Mouse (Mus musculus) liver, embryonic 12.5 days (tissue): Measurements from ENCODE around the gene 4921504E06Rik. TPM values are rescaled to one million over a fixed set of nuclear protein-coding genes. Genes with fewer than 3 reads are reported as not detected.

Source experiments
- ATAC-seq: fragments of 200-750 bp; cut with Nextera tagmentation; 2 replicates; pipeline ENCODE4 v1.8.0; 2017; ENCODE audit warnings: moderate number of reproducible peaks, mild to moderate bottlenecking, moderate library complexity
- H3K27ac ChIP-seq: fragments of 300-500 bp; sonication (generic); 2 replicates; pipeline ENCODE4 v1.5.1; 2016; ENCODE audit warnings: mild to moderate bottlenecking
- H3K27me3 ChIP-seq: fragments of 300-500 bp; sonication (generic); replicated peaks from 2 replicates; pipeline ENCODE4 v1.6.1; 2016; ENCODE audit warnings: mild to moderate bottlenecking, moderate library complexity
- H3K36me3 ChIP-seq: fragments of 300-500 bp; sonication (generic); 2 replicates; pipeline ENCODE4 v1.6.1; 2016; ENCODE audit warnings: mild to moderate bottlenecking, moderate library complexity
- H3K4me1 ChIP-seq: fragments of 300-500 bp; sonication (generic); 2 replicates; pipeline ENCODE4 v1.6.1; 2016
- H3K4me2 ChIP-seq: fragments of 300-500 bp; sonication (generic); 2 replicates; pipeline ENCODE4 v1.6.1; 2016; ENCODE audit warnings: mild to moderate bottlenecking, moderate library complexity
- H3K4me3 ChIP-seq: fragments of 300-500 bp; sonication (generic); 2 replicates; pipeline ENCODE4 v1.5.1; 2016; ENCODE audit warnings: mild to moderate bottlenecking, moderate library complexity
- H3K9ac ChIP-seq: fragments of 300-500 bp; sonication (generic); 2 replicates; pipeline ENCODE4 v1.6.1; 2016; ENCODE audit warnings: mild to moderate bottlenecking, moderate library complexity
- H3K9me3 ChIP-seq: fragments of 300-500 bp; sonication (generic); replicated peaks from 2 replicates; pipeline ENCODE4 v1.6.1; 2016; ENCODE audit warnings: mild to moderate bottlenecking, moderate library complexity
- WGBS: fragments of 180-500 bp; shearing (Covaris S2); methylation state at CpG from one replicate; pipeline ENCODE4 v1.1.7; 2016; ENCODE audit not compliant: insufficient replicate concordance; 5-methylcytosine and 5-hydroxymethylcytosine counted together
- polyA plus RNA-seq: library from polyadenylated mRNA; unstranded; fragments of >200 nt; fragmentation: Nextera tagmentation; extraction: Ambion mirVana; gene quantifications from 2 replicates; pipeline ENCODE4 v1.2.1, GENCODE M21; 2016

Gene 4921504E06Rik
- polyA plus RNA-seq, 1 experiment from 2014 or later, result not detected

GRCm38 (mm10) chr2:19551396-19551795 lies 2.3 kb downstream of the 4921504E06Rik start:
- WGBS, result 55% methylated on average over 2 of the region's 2 CpGs
- Histone ChIP-seq H3K9ac (no peak overlapping the region), H3K27me3 (0 out of 2 replicates have a peak, but pooled peaks cover 5% of the 10 kb centered on the region), H3K4me1 (peaks cover 12% of the 10 kb centered on the region; the same call in 1 of the 2 replicates), H3K4me3 (no peak overlapping the region), H3K9me3 (no peaks in the 10 kb centered on the region), H3K36me3 (no peaks in the 10 kb centered on the region), H3K27ac (no peak overlapping the region), H3K4me2 (no peak overlapping the region)
- ATAC-seq, result no peak

DNA sequence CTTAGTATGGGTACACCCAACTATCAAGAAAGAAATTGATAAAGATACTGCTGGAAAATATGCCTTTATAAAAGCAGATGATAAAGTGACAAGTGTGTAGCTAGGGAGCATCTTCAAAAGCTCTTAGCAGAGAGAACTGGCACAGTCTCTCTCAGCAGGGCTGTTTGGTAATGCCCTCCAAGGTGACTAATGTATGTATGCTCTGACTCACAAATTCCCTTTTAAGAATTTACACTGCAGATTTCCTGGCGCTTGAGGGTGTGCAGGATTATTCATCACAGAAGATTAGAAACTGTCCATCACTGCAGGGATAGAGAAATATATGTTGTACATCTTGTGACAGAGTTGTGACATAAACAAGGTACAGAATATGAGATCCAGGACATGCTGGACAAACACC lies 12.8 kb downstream of the 4921504E06Rik start:
- Histone ChIP-seq H3K9ac (no peak overlapping the region), H3K4me3 (no peak overlapping the region), H3K27ac (no peak overlapping the region), H3K4me2 (no peak overlapping the region), H3K9me3 (no peaks in the 10 kb centered on the region), H3K27me3 (no peaks in the 10 kb centered on the region), H3K4me1 (no peaks in the 10 kb centered on the region), H3K36me3 (no peaks in the 10 kb centered on the region)
- no peak for ATAC-seq
- 59% methylated on average over 1 of the region's 1 CpGs for WGBS

GRCm38 (mm10) chr2:19529428-19529827 lies 24.3 kb downstream of the 4921504E06Rik start:
- H3K36me3 ChIP-seq, result no peaks in the 10 kb centered on the region
- ATAC-seq, result no peak
- no peak overlapping the region for H3K27ac ChIP-seq
- H3K9me3 ChIP-seq, result no peaks in the 10 kb centered on the region
- H3K4me1 ChIP-seq, result no peaks in the 10 kb centered on the region
- 51% methylated on average over 2 of the region's 2 CpGs for WGBS
- H3K9ac ChIP-seq, result no peak overlapping the region
- H3K4me3 ChIP-seq, result no peak overlapping the region
- no peak overlapping the region for H3K4me2 ChIP-seq
- H3K27me3 ChIP-seq, result no peaks in the 10 kb centered on the region

DNA sequence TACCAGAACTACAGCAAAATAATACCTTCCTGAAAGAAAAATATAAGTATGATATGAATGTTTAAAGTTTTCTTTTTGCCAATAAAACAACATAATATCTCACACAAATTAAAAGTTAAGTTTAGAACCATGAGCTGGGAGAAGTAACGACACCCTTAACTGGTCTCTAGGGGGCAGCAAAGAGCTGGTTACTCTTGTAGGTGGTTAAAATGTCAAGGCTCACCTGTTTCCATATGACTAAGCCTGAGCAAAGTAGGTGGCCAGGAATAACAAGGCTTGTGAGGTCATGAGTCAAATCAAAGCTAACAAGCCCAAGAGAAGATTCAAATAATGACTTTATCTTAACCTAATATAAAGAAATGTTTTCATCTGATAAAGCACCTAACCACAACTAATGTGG lies 24.9 kb downstream of the 4921504E06Rik start:
- H3K27me3 ChIP-seq, result no peaks in the 10 kb centered on the region
- no peak overlapping the region for H3K4me2 ChIP-seq
- H3K9ac ChIP-seq, result no peak overlapping the region
- WGBS, result 0% methylated on average over 1 of the region's 1 CpGs
- no peaks in the 10 kb centered on the region for H3K36me3 ChIP-seq
- ATAC-seq, result no peak
- no peaks in the 10 kb centered on the region for H3K9me3 ChIP-seq
- no peak overlapping the region for H3K4me3 ChIP-seq
- no peaks in the 10 kb centered on the region for H3K4me1 ChIP-seq
- H3K27ac ChIP-seq, result no peak overlapping the region

GRCm38 (mm10) chr2:19524071-19524470 lies 29.6 kb downstream of the 4921504E06Rik start:
- no peak for ATAC-seq
- H3K27me3 ChIP-seq, result peaks cover 11% of the 10 kb centered on the region
- H3K4me3 ChIP-seq, result no peak overlapping the region
- H3K4me1 ChIP-seq, result no peaks in the 10 kb centered on the region
- H3K4me2 ChIP-seq, result no peak overlapping the region
- H3K9me3 ChIP-seq, result no peaks in the 10 kb centered on the region
- H3K36me3 ChIP-seq, result no peaks in the 10 kb centered on the region
- no peak overlapping the region for H3K9ac ChIP-seq
- no peak overlapping the region for H3K27ac ChIP-seq
- WGBS, result 51% methylated on average over 5 of the region's 5 CpGs

- Histone ChIP-seq H3K9ac (no peak overlapping the region), H3K4me3 (no peak overlapping the region), H3K9me3 (no peaks in the 10 kb centered on the region), H3K27me3 (peaks cover 19% of the 10 kb centered on the region), H3K4me2 (no peak overlapping the region), H3K27ac (no peak overlapping the region), H3K36me3 (no peaks in the 10 kb centered on the region), H3K4me1 (no peaks in the 10 kb centered on the region)
- ATAC-seq, result no peak
- WGBS, result 15% methylated on average over 7 of the region's 7 CpGs
Observed at GRCm38 (mm10) chr2:19521662-19522061, 32.1 kb downstream of the 4921504E06Rik start.

- no peak overlapping the region for H3K4me2 ChIP-seq
- WGBS, result 66% methylated on average over 2 of the region's 2 CpGs
- no peak for ATAC-seq
Observed at GRCm38 (mm10) chr2:19520617-19521016, 33.1 kb downstream of the 4921504E06Rik start.

DNA sequence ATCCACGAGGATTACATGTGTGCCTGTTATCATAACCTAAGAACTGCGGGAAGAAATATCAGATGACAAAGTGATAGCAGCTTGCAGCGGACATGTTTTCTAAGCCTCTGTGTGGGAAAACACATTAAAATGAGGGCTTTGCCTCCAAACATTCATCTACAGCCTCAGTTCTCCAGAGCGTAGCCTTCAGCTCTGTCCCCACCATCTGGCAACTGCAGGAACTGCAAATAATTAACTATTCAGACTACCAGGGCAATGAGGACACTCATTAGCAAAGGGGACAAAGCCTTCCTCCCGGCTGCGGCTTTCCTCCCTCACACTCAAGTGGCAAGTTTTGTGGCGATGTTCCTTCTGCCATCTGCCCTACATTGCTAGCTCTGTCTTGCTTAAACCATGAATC lies 33.9 kb downstream of the 4921504E06Rik start:
- Histone ChIP-seq H3K4me1 (no peaks in the 10 kb centered on the region), H3K4me2 (no peak overlapping the region), H3K27ac (no peak overlapping the region), H3K27me3 (peaks cover 19% of the 10 kb centered on the region), H3K36me3 (no peaks in the 10 kb centered on the region), H3K4me3 (no peak overlapping the region), H3K9ac (no peak overlapping the region), H3K9me3 (no peaks in the 10 kb centered on the region)
- ATAC-seq, result no peak
- 7% methylated on average over 7 of the region's 7 CpGs for WGBS

More at GRCm38 (mm10) chr2:19520617-19521016, 33.1 kb downstream of the 4921504E06Rik start:
- Histone ChIP-seq H3K9me3 (no peaks in the 10 kb centered on the region), H3K36me3 (no peaks in the 10 kb centered on the region), H3K27me3 (peaks cover 19% of the 10 kb centered on the region), H3K4me1 (no peaks in the 10 kb centered on the region), H3K4me3 (no peak overlapping the region), H3K27ac (no peak overlapping the region), H3K9ac (no peak overlapping the region)

GRCm38 (mm10) chr2:19517952-19518351 lies 35.8 kb downstream of the 4921504E06Rik start:
- Histone ChIP-seq H3K27ac (no peak overlapping the region), H3K36me3 (no peaks in the 10 kb centered on the region), H3K9ac (no peak overlapping the region), H3K4me2 (no peak overlapping the region), H3K4me1 (no peaks in the 10 kb centered on the region), H3K27me3 (peaks cover 19% of the 10 kb centered on the region), H3K9me3 (no peaks in the 10 kb centered on the region), H3K4me3 (no peak overlapping the region)
- ATAC-seq, result no peak
- 56% methylated on average over 13 of the region's 13 CpGs for WGBS

DNA sequence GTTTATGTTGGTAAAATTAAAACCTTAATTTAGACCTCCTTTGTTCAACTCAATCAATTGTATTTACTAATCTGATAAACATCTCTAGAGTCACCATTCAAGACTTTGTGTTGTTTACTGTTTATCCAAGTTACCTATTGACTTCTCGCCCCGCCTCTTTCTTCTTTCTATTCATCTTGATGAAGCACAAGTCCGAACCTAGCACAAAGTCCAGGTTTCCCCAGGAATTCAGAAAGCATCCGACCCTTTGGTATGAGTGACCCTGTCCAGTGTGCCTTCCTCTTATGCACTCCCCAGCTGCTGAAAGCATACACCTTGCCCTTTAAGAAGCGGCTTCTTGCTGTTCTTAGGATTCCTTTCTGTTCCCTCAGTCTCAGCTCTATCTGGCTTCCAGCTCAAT lies 41.3 kb downstream of the 4921504E06Rik start:
- H3K4me1 ChIP-seq, result no peaks in the 10 kb centered on the region
- H3K27me3 ChIP-seq, result peaks cover under 1% of the 10 kb centered on the region
- no peak overlapping the region for H3K4me3 ChIP-seq
- no peaks in the 10 kb centered on the region for H3K36me3 ChIP-seq
- no peaks in the 10 kb centered on the region for H3K9me3 ChIP-seq
- no peak overlapping the region for H3K4me2 ChIP-seq
- ATAC-seq, result no peak
- no peak overlapping the region for H3K9ac ChIP-seq
- H3K27ac ChIP-seq, result no peak overlapping the region
- WGBS, result 53% methylated on average over 5 of the region's 5 CpGs

DNA sequence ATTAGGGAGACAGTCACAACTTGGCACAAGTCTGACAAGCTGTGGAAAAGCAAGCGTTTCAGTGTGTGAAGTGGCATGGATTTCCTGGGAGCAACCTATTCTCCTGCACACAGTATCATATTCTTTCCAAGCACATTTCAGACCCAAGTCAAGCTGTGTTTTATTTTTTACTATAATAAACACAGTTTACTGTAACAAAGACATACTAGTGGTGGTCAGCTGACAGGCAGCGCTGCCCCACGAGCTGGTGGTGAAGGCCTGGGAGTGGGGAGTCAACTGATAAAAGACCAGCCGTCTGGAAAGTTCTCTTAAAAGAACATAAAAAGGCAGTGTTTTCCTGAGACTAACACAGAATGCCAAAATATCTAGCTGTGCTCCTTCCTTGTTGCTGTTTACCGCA lies 42.7 kb downstream of the 4921504E06Rik start:
- Histone ChIP-seq H3K36me3 (no peaks in the 10 kb centered on the region), H3K4me1 (no peaks in the 10 kb centered on the region)
- WGBS, result 61% methylated on average over 5 of the region's 5 CpGs

DNA sequence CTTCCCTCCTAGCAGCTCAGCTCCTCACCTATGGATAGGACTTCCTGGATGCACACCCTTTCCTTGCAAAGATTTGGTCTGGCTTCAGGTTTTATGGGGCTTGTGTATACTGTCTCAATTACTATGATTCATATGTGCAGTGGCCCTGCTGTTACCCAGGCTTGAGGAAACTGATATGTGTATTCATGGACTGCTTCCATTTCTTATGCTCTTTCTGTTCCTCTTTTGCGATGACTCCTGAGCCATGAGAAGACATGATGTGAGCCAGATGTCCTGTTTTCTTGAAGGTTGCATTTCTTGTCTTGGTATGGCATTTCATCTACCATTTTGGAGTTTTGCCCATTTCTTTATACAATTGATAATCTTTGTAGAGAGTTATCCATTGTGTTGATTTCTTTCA lies 48.0 kb downstream of the 4921504E06Rik start:
- no peaks in the 10 kb centered on the region for H3K27me3 ChIP-seq
- no peak overlapping the region for H3K4me2 ChIP-seq
- H3K27ac ChIP-seq, result no peak overlapping the region
- H3K4me1 ChIP-seq, result no peaks in the 10 kb centered on the region
- H3K4me3 ChIP-seq, result no peak overlapping the region
- 76% methylated on average over 1 of the region's 1 CpGs for WGBS
- no peak for ATAC-seq
- no peak overlapping the region for H3K9ac ChIP-seq
- no peaks in the 10 kb centered on the region for H3K36me3 ChIP-seq
- no peaks in the 10 kb centered on the region for H3K9me3 ChIP-seq

More for the DNA sequence above, 42.7 kb downstream of the 4921504E06Rik start:
- Histone ChIP-seq H3K4me2 (no peak overlapping the region), H3K9me3 (no peaks in the 10 kb centered on the region), H3K4me3 (no peak overlapping the region), H3K9ac (no peak overlapping the region), H3K27me3 (no peaks in the 10 kb centered on the region; the same call in 1 of the 2 replicates), H3K27ac (no peak overlapping the region)
- no peak for ATAC-seq

DNA sequence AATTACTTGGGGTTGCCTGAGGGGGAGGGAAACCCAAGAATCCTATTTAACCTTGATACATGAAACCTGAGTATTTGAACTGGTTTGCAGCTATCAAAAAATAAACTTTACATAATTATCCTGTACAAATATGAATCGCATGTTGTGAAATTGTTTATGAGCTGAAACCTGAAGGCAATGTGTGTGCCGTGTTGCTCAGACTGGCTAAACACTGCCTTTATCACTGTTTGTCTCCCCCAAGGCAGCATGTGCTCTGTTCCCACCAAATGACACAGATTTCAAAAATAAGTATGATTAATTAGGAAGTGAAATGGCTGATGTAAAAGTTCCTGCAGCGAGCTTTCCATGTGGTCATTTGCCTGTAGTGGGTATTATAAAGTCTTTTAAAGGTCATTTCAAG lies 63.5 kb downstream of the 4921504E06Rik start:
- no peaks in the 10 kb centered on the region for H3K4me1 ChIP-seq
- no peaks in the 10 kb centered on the region for H3K27me3 ChIP-seq
- ATAC-seq, result no peak
- H3K9me3 ChIP-seq, result no peaks in the 10 kb centered on the region
- H3K9ac ChIP-seq, result no peak overlapping the region
- no peaks in the 10 kb centered on the region for H3K36me3 ChIP-seq
- H3K4me2 ChIP-seq, result no peak overlapping the region
- no peak overlapping the region for H3K4me3 ChIP-seq
- no peak overlapping the region for H3K27ac ChIP-seq
- WGBS, result 56% methylated on average over 3 of the region's 3 CpGs
